Mouse (Mus musculus): ENCODE measurements around the gene Slc35c2.

Slc35c2 gene

DNA sequence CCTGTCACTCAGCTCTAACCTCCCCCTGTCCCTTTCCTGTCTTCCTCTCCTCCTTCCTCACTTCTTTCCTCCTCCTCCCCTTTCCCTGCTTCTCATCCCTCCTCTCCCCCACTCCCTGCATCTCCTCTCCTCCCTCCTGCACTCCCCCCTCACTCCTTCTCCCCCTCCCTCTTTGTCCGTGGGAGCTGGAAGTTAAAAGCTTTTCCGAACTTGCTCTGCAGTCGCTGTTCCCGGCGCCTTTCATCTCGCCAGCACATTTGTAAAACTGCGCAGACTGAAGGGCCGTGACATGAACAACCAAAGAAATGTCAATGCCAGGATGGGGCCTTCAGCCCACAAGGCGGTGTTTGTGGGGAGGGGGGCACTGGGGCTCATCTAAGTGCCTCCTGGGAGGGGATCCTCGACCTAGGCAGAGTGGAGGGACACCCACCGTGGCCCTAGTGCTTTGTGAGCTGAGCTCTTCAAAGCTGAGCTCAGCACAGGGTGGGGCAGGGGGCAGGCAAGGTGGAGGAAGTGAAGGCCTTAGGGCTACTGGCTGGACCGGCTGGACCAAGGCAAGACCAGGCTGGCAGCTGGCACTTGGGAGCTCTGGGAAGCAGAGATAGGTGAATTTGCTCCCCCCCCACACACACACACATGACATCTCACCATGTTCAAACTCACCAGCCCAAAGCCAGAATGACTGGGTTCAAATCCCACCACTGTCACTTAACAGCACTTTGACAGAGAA lies 49.1 kb downstream of the Slc35c2 start:
- peak; percentile 27 for DNase-seq (ENCODE audit: low spot score)

DNA sequence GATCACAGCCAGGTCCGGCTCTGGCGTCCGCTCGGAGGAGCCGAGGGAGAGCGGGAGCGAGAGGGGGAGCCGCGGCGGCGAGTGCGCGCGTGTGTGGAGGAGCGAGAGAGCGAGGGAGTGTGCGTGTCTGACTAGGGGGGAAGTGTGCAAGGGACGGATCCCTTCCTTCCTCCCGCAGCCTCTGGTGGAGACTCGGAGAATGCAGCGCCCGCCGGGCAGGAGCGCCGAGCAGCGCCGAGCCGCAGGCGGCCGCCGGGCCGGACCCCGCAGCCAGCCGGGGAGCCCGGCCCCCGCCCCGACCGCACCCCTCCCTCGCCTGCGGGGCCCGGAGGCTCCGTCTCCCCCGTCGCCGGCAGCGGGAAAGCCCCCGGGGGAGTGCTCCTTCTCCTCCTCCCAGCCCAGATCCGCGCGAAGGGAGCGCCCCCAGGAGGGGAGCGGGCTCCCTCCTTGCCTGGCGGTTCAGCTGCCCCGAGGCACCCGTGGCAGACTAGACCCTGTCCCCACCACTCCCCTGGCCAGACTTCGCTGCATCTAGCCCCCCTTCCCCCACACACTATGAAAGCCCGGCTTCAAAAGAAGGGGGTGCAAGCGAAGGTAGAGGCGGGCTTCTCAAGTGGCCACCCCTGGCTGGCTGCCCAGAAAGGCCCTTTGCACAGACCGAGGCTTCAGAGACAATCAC lies 52.9 kb downstream of the Slc35c2 start, which contains the start of gene Cdh22:
Gene Cdh22 (minus strand): TSS at position 241 of the 679 bp plus-strand sequence.
- peak; percentile 38 for DNase-seq (ENCODE audit: low spot score)

GRCm38 (mm10) chr2:165234291-165234612 lies 53.4 kb downstream of the Slc35c2 start:
- peak; percentile 27 for DNase-seq (ENCODE audit: low spot score)

GRCm38 (mm10) chr2:165233491-165234290 lies 54.0 kb downstream of the Slc35c2 start:
- peak; percentile 54 for DNase-seq (ENCODE audit: low spot score)

DNA sequence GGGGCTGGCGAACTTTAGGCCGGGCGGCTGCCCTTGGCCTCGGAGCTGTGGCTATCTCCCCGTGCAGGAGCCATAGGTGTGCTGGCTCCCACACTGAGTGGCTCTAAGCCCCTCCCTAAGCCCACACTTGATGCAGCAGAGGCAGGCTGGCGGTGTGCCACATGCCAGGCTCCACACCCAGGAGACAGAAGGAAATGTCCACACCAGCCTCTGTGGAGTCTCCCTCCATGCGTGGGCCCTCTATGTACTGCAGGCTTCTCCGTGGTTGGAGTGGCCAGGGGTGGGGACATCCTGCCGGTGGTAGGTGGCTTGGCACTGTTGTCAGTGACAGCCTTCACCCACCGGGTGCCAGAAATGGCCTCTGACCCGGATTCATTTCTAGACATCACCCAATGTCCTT lies 58.6 kb downstream of the Slc35c2 start:
- DNase-seq (ENCODE audit: low spot score) = no peak
